Mouse (Mus musculus) heart, adult 2 months (tissue): ENCODE results near the gene Dnal4.

Experiments used
- CTCF ChIP-seq: fragments of 200-600 bp; IDR thresholded peaks from 2 replicates; pipeline ENCODE4 v1.8.1; 2022; ENCODE audit warnings: antibody characterized with exemption, mild to moderate bottlenecking, moderate library complexity
- POLR2A ChIP-seq: fragments of 200-500 bp; IDR thresholded peaks from 2 replicates; pipeline ENCODE4 v1.6.1; 2011; ENCODE audit warnings: mild to moderate bottlenecking, low read depth, low read length, control low read depth; ENCODE audit not compliant: insufficient read depth

GRCm38 (mm10) chr15:79740739-79741138 is 36.9 kb downstream of the Dnal4 start:
- no peak for TF ChIP-seq POLR2A
- no peak for TF ChIP-seq CTCF
